Mouse (Mus musculus) stomach, postnatal 0 days (tissue): ENCODE measurements at regions not wholly inside any gene's neighbourhood (a gene's known extent, or its start where the extent isn't known, plus 50 kb on each side); places are given as distances from the start of the nearest gene placed in this dataset.

Experiments used
- ATAC-seq: fragments of 200-750 bp; cut with Nextera tagmentation; 2 replicates; pipeline ENCODE4 v1.8.0; 2017; ENCODE audit not compliant: low FRiP score, low TSS enrichment
- DNase-seq: peaks from one replicate; pipeline ENCODE4 v3.0.0-alpha.2; 2016; ENCODE audit warnings: low spot score
- H3K27ac ChIP-seq: fragments of 300-500 bp; sonication (generic); replicated peaks from 2 replicates; pipeline ENCODE4 v1.5.1; 2014; ENCODE audit warnings: mild to moderate bottlenecking, control low read depth
- H3K27me3 ChIP-seq: fragments of 300-500 bp; sonication (generic); 2 replicates; pipeline ENCODE4 v1.6.1; 2014; ENCODE audit warnings: low read length; ENCODE audit not compliant: control insufficient read depth, insufficient read depth
- H3K36me3 ChIP-seq: fragments of 300-500 bp; sonication (generic); 2 replicates; pipeline ENCODE4 v1.6.1; 2014; ENCODE audit warnings: low read length, mixed read lengths; ENCODE audit not compliant: control insufficient read depth, insufficient read depth
- H3K4me1 ChIP-seq: fragments of 300-500 bp; sonication (generic); replicated peaks from 2 replicates; pipeline ENCODE4 v1.6.1; 2014; ENCODE audit warnings: antibody characterized with exemption; ENCODE audit not compliant: control insufficient read depth, insufficient read depth
- H3K4me2 ChIP-seq: fragments of 300-500 bp; sonication (generic); replicated peaks from 2 replicates; pipeline ENCODE4 v1.6.1; 2014; ENCODE audit warnings: low read depth, mild to moderate bottlenecking, control low read depth, moderate library complexity
- H3K4me3 ChIP-seq: fragments of 300-500 bp; sonication (generic); 2 replicates; pipeline ENCODE4 v1.5.1; 2014; ENCODE audit warnings: low read depth, low read length, control low read depth
- H3K9ac ChIP-seq: fragments of 300-500 bp; sonication (generic); 2 replicates; pipeline ENCODE4 v1.6.1; 2014; ENCODE audit warnings: mild to moderate bottlenecking, low read length, control low read depth, mixed read lengths
- H3K9me3 ChIP-seq: fragments of 300-500 bp; sonication (generic); 2 replicates; pipeline ENCODE4 v1.6.1; 2016; ENCODE audit warnings: low read length; ENCODE audit not compliant: control insufficient read depth
- CTCF ChIP-seq: IDR thresholded peaks from 2 replicates; pipeline ENCODE4 v1.5.1; 2016; ENCODE audit warnings: antibody characterized with exemption, low read depth, mild to moderate bottlenecking, moderate library complexity
- EP300 ChIP-seq: optimal IDR thresholded peaks from 2 replicates; pipeline ENCODE3; 2016; ENCODE audit warnings: antibody characterized with exemption
- WGBS: fragments of 180-500 bp; shearing (Covaris S2); extraction: QIAGEN DNeasy Blood & Tissue Kit; methylation state at CpG from one replicate; pipeline ENCODE4 v1.1.7; 2014; 5-methylcytosine and 5-hydroxymethylcytosine counted together

DNA sequence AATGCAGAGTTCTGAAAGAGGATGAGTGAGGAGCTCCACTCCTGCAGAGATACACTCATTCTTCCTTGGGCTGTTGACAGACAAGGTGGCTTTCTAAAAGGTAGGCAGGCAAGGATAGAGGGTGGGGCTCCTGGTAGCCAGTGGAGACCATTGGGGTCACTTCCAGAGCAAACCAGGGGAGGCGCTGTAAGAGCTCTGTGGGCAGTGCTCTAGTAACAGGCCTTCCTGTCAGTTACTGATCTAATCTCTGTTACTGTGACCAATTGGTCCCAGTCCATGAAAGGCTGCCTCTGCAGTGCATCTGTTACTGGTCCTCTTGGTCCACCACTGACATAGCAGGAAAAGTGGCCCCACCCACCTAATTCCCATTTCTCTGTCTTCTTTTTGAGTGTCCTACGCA is 88.3 kb upstream of the Rbpj start:
- Histone ChIP-seq H3K4me3 (no peak overlapping the region), H3K9ac (no peak overlapping the region), H3K36me3 (no peaks in the 10 kb centered on the region), H3K27ac (peak overlapping the region; percentile 61; the same call in 1 of the 2 replicates), H3K4me2 (no peak overlapping the region), H3K9me3 (no peaks in the 10 kb centered on the region), H3K27me3 (no peaks in the 10 kb centered on the region), H3K4me1 (peaks cover 4% of the 10 kb centered on the region)
- ATAC-seq (no peak), DNase-seq (no peak)
- 83% methylated on average over 2 of the region's 2 CpGs for WGBS
- no peak for TF ChIP-seq EP300
- TF ChIP-seq CTCF = peak; percentile 28

DNA sequence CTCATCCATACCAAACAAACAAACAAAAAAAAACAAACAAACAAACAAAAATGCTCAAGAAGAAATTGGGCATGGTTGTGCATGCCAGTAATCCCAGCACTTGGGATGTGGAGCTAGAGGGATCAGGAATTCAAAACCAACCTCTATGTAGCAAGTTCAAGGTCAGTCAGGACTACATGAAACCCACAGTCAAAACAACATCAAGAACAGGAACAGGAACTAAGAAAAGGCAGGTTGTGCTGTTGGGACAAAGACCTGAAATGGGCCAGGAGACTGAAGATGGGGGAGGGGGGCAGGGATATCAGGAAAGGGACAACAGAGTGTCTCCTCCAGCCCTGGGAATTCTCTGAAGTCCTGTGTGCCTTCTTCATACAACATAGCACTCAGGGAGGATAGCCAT is 87.8 kb upstream of the Rbpj start:
- no peak overlapping the region for H3K4me3 ChIP-seq
- H3K27ac ChIP-seq = no peak overlapping the region; the same call in 1 of the 2 replicates
- H3K4me2 ChIP-seq = no peak overlapping the region
- no peak for ATAC-seq
- no peaks in the 10 kb centered on the region for H3K27me3 ChIP-seq
- DNase-seq = no peak
- no peaks in the 10 kb centered on the region for H3K36me3 ChIP-seq
- H3K9ac ChIP-seq = no peak overlapping the region
- TF ChIP-seq EP300 = no peak
- TF ChIP-seq CTCF = no peak; the same call in 1 of the 2 replicates
- H3K9me3 ChIP-seq = no peaks in the 10 kb centered on the region
- H3K4me1 ChIP-seq = peaks cover 4% of the 10 kb centered on the region

DNA sequence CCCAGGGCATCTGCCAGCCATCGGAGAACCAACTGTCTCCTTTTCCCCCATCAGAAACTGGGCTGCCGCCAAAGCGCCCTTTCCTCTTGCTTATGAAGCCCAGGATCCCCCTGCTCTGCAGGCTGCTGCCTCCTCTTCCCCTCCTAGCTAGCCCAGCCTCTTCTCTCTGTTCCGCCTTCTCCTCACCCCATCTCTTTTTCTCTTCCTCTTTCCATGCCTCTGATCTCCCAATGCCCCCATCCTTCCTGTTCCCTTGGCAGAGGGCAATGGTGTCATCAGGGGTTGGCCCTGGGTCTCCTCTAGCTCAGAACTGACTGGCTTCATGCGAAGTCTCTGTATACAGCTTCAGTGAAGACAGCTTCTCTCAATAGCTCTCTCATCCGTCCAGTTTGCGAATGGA is 87.4 kb upstream of the Rbpj start:
- no peaks in the 10 kb centered on the region for H3K9me3 ChIP-seq
- no peaks in the 10 kb centered on the region for H3K36me3 ChIP-seq
- no peak overlapping the region for H3K4me3 ChIP-seq
- no peak for ATAC-seq
- no peak overlapping the region for H3K27ac ChIP-seq
- no peak overlapping the region for H3K9ac ChIP-seq
- H3K27me3 ChIP-seq = no peaks in the 10 kb centered on the region
- no peak for TF ChIP-seq EP300
- no peak for TF ChIP-seq CTCF
- no peak overlapping the region for H3K4me2 ChIP-seq
- WGBS = 92% methylated on average over 7 of the region's 7 CpGs
- no peak for DNase-seq
- H3K4me1 ChIP-seq = peaks cover 4% of the 10 kb centered on the region

DNA sequence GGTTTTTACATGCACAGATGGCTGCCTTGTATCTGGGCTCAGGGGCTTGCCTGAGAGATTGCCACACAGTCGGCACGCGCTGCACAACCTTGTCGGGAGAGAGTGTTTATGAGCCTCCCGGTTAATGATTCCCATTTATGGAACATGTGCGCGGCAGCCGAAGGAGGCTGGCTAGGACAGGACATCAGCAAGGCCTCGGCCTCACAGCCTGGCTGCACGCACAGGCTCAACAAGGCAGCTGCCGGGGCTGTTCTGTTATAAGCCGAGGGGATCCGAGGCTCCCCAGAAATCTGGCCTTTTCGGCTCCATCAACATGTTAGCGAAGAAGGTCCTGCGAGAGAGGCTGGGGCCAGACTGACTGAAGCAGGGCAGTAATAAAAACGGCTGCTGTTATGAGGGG is 86.3 kb upstream of the Rbpj start:
- no peaks in the 10 kb centered on the region for H3K36me3 ChIP-seq
- H3K27ac ChIP-seq = peak overlapping the region; percentile 80
- DNase-seq = peak; percentile 23
- H3K4me2 ChIP-seq = no peak overlapping the region
- peak; percentile 45 for ATAC-seq
- no peak for TF ChIP-seq EP300
- no peak for TF ChIP-seq CTCF
- 33% methylated on average over 17 of the region's 17 CpGs for WGBS
- no peaks in the 10 kb centered on the region for H3K9me3 ChIP-seq
- H3K4me3 ChIP-seq = no peak overlapping the region
- H3K4me1 ChIP-seq = peaks cover 4% of the 10 kb centered on the region
- no peak overlapping the region for H3K9ac ChIP-seq
- no peaks in the 10 kb centered on the region for H3K27me3 ChIP-seq

DNA sequence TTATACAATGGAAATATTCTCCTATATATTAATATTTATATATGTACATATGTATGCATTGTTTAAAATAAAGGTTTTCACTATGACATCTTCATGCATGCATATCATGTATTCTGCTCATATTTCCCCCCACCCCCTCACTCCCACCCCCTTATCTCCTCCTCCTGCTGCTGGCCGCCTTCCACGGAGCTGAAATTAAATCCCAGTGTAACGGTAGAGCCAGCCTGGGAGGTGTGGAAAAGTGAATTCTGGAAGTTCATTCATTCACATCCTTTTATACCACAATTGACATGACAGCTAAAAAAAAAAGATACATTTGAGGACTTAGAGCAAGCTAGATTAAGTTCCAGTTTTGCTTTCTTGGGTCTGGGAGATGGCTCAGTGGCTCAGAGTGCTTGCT is 85.7 kb upstream of the Rbpj start:
- Histone ChIP-seq H3K27me3 (no peaks in the 10 kb centered on the region), H3K9me3 (no peaks in the 10 kb centered on the region), H3K4me2 (no peak overlapping the region), H3K9ac (no peak overlapping the region), H3K4me3 (no peak overlapping the region), H3K36me3 (no peaks in the 10 kb centered on the region), H3K27ac (peak overlapping the region; percentile 45), H3K4me1 (peaks cover 4% of the 10 kb centered on the region)
- 35% methylated on average over 3 of the region's 3 CpGs for WGBS
- DNase-seq = no peak
- TF ChIP-seq CTCF (no peak), EP300 (no peak)
- no peak for ATAC-seq

DNA sequence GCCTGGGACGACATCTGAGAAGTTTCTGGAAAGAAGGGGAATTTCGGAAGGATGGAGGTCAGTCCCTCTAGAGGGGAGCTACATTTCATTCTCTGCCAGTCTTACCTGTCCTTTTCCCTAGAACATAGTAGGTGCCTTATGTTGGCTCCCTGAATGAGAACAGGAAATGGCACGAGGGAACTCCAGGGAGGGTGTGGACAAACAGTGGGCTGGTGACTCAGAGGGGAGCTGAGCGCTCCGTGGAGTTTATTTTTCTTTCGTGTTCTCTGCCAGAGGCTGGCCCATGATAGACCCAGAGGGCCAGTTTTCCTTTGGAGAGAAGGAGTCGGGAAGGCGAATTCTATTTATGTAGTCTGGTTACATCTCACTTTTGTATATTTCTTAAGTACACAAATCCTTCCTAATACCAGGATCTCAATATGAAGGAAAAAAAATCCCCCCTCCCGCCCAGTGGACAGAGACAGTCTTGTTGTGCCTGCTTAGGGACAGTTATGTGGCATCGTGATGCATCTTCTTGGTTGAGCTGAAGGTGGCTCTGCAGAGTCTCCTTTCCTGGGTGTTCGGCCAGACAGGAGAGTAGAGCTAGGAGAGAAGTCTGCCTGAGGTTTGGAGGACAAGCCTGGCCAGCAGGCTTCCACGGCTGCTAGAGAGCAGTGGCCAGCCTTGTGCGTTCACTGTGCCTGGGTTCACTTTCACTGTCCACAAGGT is 84.3 kb upstream of the Rbpj start:
- Histone ChIP-seq H3K4me1 (peaks cover 4% of the 10 kb centered on the region), H3K27me3 (no peaks in the 10 kb centered on the region), H3K9me3 (no peaks in the 10 kb centered on the region), H3K4me3 (no peak overlapping the region), H3K27ac (peak overlapping the region; percentile 58), H3K4me2 (no peak overlapping the region), H3K36me3 (no peaks in the 10 kb centered on the region), H3K9ac (no peak overlapping the region)
- DNase-seq (peak; percentile 47), ATAC-seq (peak; percentile 82)
- TF ChIP-seq EP300 (no peak), CTCF (peak; percentile 55)
- 28% methylated on average over 13 of the region's 13 CpGs for whole genome bisulfite sequencing
